Mouse (Mus musculus): ENCODE data around the gene Adamtsl1.
A peak's percentile ranks its signal among the peaks of the same experiment; 100 is the strongest.

Gene Adamtsl1

GRCm38 (mm10) chr4:85818504-85818903, 304.5 kb downstream of the Adamtsl1 start:
- DNase-seq: no peak

GRCm38 (mm10) chr4:85819169-85819568, 305.2 kb downstream of the Adamtsl1 start:
- DNase-seq: peak; percentile 61

GRCm38 (mm10) chr4:85819921-85820320, 305.9 kb downstream of the Adamtsl1 start:
- no peak for DNase-seq

GRCm38 (mm10) chr4:85823952-85824704, 310.2 kb downstream of the Adamtsl1 start:
- DNase-seq: no peak

- DNase-seq: no peak
These were observed 310.7 kb downstream of the Adamtsl1 start for GRCm38 (mm10) chr4:85824705-85825085.

GRCm38 (mm10) chr4:85837058-85837457, 323.1 kb downstream of the Adamtsl1 start:
- DNase-seq: no peak

GRCm38 (mm10) chr4:85837532-85837965, 323.6 kb downstream of the Adamtsl1 start:
- DNase-seq: peak; percentile 5

GRCm38 (mm10) chr4:85838031-85838430, 324.1 kb downstream of the Adamtsl1 start:
- no peak for DNase-seq

GRCm38 (mm10) chr4:85842113-85842512, 328.1 kb downstream of the Adamtsl1 start:
- no peak for DNase-seq

- no peak for DNase-seq
These were observed 330.4 kb downstream of the Adamtsl1 start for GRCm38 (mm10) chr4:85844381-85844780.

- no peak for DNase-seq
These were observed 332.0 kb downstream of the Adamtsl1 start for GRCm38 (mm10) chr4:85845931-85846330.

- DNase-seq: no peak
These were observed 339.4 kb downstream of the Adamtsl1 start for GRCm38 (mm10) chr4:85853401-85853800.

- DNase-seq: peak; percentile 18
These were observed 340.5 kb downstream of the Adamtsl1 start for GRCm38 (mm10) chr4:85854507-85854906.

GRCm38 (mm10) chr4:85879376-85879775, 365.4 kb downstream of the Adamtsl1 start:
- no peak for DNase-seq

- no peak for DNase-seq
These were observed 367.3 kb downstream of the Adamtsl1 start for GRCm38 (mm10) chr4:85881318-85881717.

GRCm38 (mm10) chr4:85884031-85884430, 370.1 kb downstream of the Adamtsl1 start:
- DNase-seq: peak; percentile 32

GRCm38 (mm10) chr4:85889877-85890598, 376.1 kb downstream of the Adamtsl1 start:
- DNase-seq: no peak

- peak; percentile 36 for DNase-seq
These were observed 387.3 kb downstream of the Adamtsl1 start for GRCm38 (mm10) chr4:85901316-85901715.

- no peak for DNase-seq
These were observed 390.2 kb downstream of the Adamtsl1 start for GRCm38 (mm10) chr4:85904217-85904616.

- DNase-seq: peak; percentile 18
These were observed 402.1 kb downstream of the Adamtsl1 start for GRCm38 (mm10) chr4:85916034-85916433.

- no peak for DNase-seq
These were observed 404.4 kb downstream of the Adamtsl1 start for GRCm38 (mm10) chr4:85918366-85918765.

- DNase-seq: no peak
These were observed 406.5 kb downstream of the Adamtsl1 start for GRCm38 (mm10) chr4:85920474-85920873.

- no peak for DNase-seq
These were observed 408.8 kb downstream of the Adamtsl1 start for GRCm38 (mm10) chr4:85922741-85923140.

- DNase-seq: no peak
These were observed 418.2 kb downstream of the Adamtsl1 start for GRCm38 (mm10) chr4:85932129-85932528.

All from lung, postnatal 10 days (tissue).